Mouse (Mus musculus) intestine, embryonic 14.5 days (tissue): ENCODE measurements around the gene Actl7b. TPM values are rescaled to one million over a fixed set of nuclear protein-coding genes. Genes with fewer than 3 reads are reported as not detected.

Experiments used
- ATAC-seq: fragments of 200-750 bp; cut with Nextera tagmentation; replicated peaks from 2 replicates; pipeline ENCODE4 v1.8.0; 2017; ENCODE audit warnings: low read depth, moderate number of reproducible peaks, moderate TSS enrichment, moderate library complexity; ENCODE audit not compliant: low FRiP score, low TSS enrichment
- DNase-seq: peaks from one replicate; pipeline ENCODE4 v3.0.0-alpha.2; 2018; ENCODE audit warnings: low spot score
- H3K27ac ChIP-seq: fragments of 300-500 bp; sonication (generic); 2 replicates; pipeline ENCODE4 v1.5.1; 2014; ENCODE audit warnings: low read depth, mild to moderate bottlenecking, control low read depth
- H3K27me3 ChIP-seq: fragments of 300-500 bp; sonication (generic); replicated peaks from 2 replicates; pipeline ENCODE4 v1.6.1; 2014; ENCODE audit warnings: low read length, control low read depth; ENCODE audit not compliant: control insufficient read depth, insufficient read depth
- H3K36me3 ChIP-seq: fragments of 300-500 bp; sonication (generic); 2 replicates; pipeline ENCODE4 v1.6.1; 2014; ENCODE audit warnings: low read length, control low read depth; ENCODE audit not compliant: control insufficient read depth, insufficient read depth
- H3K4me1 ChIP-seq: fragments of 300-500 bp; sonication (generic); replicated peaks from 2 replicates; pipeline ENCODE4 v1.6.1; 2014; ENCODE audit warnings: low read length, control low read depth, mixed read lengths; ENCODE audit not compliant: control insufficient read depth, insufficient read depth
- H3K4me2 ChIP-seq: fragments of 300-500 bp; sonication (generic); 2 replicates; pipeline ENCODE4 v1.6.1; 2014; ENCODE audit warnings: low read length
- H3K4me3 ChIP-seq: fragments of 300-500 bp; sonication (generic); 2 replicates; pipeline ENCODE4 v1.5.1; 2014; ENCODE audit warnings: low read depth, low read length, control low read depth, mixed read lengths
- H3K9ac ChIP-seq: fragments of 300-500 bp; sonication (generic); 2 replicates; pipeline ENCODE4 v1.6.1; 2014; ENCODE audit warnings: mild to moderate bottlenecking, low read length
- H3K9me3 ChIP-seq: fragments of 300-500 bp; sonication (generic); 2 replicates; pipeline ENCODE4 v1.6.1; 2016; ENCODE audit warnings: low read length, control low read depth; ENCODE audit not compliant: control insufficient read depth
- WGBS: fragments of 180-500 bp; shearing (Covaris S2); extraction: QIAGEN DNeasy Blood & Tissue Kit; methylation state at CpG from one replicate; pipeline ENCODE4 v1.1.7; 2014; 5-methylcytosine and 5-hydroxymethylcytosine counted together
- polyA plus RNA-seq: library from polyadenylated mRNA; unstranded; fragments of >200 nt; fragmentation: Nextera tagmentation; extraction: Ambion mirVana; gene quantifications from 2 replicates; pipeline ENCODE4 v1.2.1, GENCODE M21; 2014

The Actl7b gene
- polyA plus RNA-seq, 1 experiment from 2014 or later = not detected

DNA sequence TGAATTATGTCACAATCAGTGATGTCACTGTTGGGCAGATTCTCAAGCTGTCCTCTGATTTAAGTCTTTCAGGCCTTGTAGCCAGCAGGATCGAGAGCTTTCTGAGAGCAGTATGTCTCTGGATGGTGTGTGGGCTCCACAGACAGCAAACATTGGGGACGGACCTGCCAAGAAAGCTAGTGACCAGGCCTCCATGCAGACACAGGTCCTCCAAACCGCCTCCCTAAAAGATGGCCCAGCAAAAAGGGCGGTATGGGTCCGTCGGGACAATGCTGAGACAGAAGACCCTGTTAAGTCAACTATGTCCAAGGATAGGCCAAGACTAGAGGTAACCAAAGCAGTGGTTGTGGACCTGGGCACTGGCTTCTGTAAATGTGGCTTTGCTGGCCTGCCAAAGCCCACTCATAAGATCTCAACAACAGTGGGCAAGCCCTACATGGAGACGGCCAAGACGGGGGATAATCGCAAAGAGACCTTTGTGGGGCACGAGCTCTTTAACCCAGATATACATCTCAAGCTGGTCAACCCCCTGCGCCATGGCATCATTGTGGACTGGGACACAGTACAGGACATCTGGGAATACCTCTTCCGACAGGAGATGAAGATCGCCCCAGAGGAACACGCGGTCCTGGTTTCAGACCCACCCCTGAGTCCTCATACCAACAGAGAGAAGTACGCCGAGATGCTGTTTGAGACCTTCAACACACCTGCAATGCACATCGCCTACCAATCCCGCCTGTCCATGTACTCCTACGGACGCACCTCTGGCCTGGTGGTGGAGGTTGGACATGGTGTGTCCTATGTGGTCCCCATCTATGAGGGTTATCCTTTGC is 2.3 kb upstream of the Actl7b start, which contains the start of gene Actl7a:
Gene Actl7a (plus strand): TSS at position 51 of the 833 bp plus-strand sequence.
- H3K4me1 ChIP-seq = no peaks in the 10 kb centered on the region
- ATAC-seq = no peak
- no peaks in the 10 kb centered on the region for H3K9me3 ChIP-seq
- H3K27ac ChIP-seq = no peak within 1 kb of the TSS
- peaks cover 34% of the 10 kb centered on the region for H3K36me3 ChIP-seq
- no peak within 1 kb of the TSS for H3K4me3 ChIP-seq
- H3K4me2 ChIP-seq = no peak within 1 kb of the TSS
- 94% methylated on average over 21 of the region's 21 CpGs for WGBS
- H3K27me3 ChIP-seq = no peaks in the 10 kb centered on the region
- no peak within 1 kb of the TSS for H3K9ac ChIP-seq
- DNase-seq = no peak

DNA sequence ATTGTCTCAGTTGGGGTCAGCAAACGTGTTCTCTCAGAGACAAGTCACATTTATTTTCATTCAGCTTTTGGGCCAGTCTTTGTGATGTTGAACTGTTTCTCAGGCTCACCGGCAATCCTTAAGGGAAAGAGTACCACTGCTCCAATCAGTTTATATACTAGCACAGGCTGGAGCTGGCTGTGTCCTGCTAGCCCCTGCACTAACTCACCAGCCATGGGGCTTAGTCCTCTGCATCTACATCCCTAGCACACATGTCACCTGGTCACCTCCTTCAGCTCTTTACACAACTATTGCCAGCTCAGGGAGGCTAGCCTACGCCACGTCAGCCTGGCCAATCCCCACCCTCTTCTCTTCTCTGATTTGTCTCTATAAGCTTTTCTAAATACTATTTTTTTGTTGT is 1.5 kb upstream of the Actl7b start:
- Histone ChIP-seq H3K4me2 (no peak overlapping the region), H3K4me1 (no peaks in the 10 kb centered on the region), H3K9ac (no peak overlapping the region), H3K27ac (no peak overlapping the region), H3K9me3 (no peaks in the 10 kb centered on the region), H3K4me3 (no peak overlapping the region), H3K36me3 (peaks cover 27% of the 10 kb centered on the region), H3K27me3 (no peaks in the 10 kb centered on the region)
- 88% methylated on average over 4 of the region's 4 CpGs for WGBS
- no peak for ATAC-seq
- DNase-seq = no peak

DNA sequence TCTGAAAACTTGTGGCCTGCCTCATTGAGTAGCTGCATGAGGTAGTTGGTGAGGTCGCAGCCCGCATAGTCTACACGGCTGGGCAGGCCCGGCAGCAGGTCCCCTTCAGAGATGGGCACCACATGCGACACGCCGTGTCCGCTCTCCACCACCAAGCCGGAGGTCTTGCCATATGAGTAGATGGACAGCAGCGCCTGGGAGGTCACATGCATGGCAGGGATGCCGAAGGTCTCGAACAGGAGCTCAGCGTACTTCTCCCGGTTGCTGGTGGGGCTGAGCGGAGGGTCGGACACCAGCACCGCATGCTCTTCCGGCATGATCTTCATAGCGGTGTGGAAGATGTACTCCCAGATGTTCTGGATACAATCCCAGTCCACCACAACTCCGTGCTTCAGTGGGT is 632 bp downstream of the Actl7b start:
- Histone ChIP-seq H3K27me3 (no peaks in the 10 kb centered on the region), H3K4me1 (no peaks in the 10 kb centered on the region), H3K27ac (no peak overlapping the region), H3K36me3 (peaks cover 14% of the 10 kb centered on the region; the same call in 1 of the 2 replicates), H3K9me3 (no peaks in the 10 kb centered on the region), H3K4me2 (no peak overlapping the region), H3K4me3 (no peak overlapping the region), H3K9ac (no peak overlapping the region)
- WGBS = 97% methylated on average over 20 of the region's 20 CpGs
- DNase-seq (no peak), ATAC-seq (no peak)

DNA sequence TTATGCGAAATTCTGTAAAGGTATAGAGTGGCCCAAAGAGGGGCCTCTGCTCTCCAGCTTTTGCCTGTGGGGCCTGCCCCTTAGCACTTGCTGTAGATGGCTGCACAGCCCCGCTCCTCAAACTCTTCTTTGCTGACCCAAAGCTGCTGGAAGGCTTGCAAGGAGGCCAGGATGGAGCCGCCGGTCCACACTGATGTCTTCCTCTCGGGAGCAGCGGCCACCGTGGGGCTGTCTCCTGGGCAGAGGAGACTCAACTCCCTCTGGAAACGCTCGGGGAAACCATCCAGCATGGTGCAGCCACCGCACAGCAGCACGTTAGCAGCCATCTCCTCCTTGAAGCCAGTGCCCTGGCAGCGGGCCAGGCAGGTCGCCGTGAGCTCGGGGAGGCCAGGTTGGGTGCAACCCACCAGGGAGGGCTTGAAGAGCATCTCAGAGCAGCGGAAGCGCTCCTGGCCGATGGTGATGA is 1.2 kb downstream of the Actl7b start, which contains the start of gene Gm26657:
Gene Gm26657 (plus strand): TSS at position 51 of the 466 bp plus-strand sequence.
- H3K36me3 ChIP-seq = peaks cover 9% of the 10 kb centered on the region; the same call in 1 of the 2 replicates
- 84% methylated on average over 18 of the region's 18 CpGs for WGBS
- no peaks in the 10 kb centered on the region for H3K27me3 ChIP-seq
- H3K9ac ChIP-seq = no peak within 1 kb of the TSS
- H3K9me3 ChIP-seq = no peaks in the 10 kb centered on the region
- no peak within 1 kb of the TSS for H3K4me2 ChIP-seq
- DNase-seq = no peak
- no peak within 1 kb of the TSS for H3K4me3 ChIP-seq
- no peak for ATAC-seq
- no peak within 1 kb of the TSS for H3K27ac ChIP-seq
- no peaks in the 10 kb centered on the region for H3K4me1 ChIP-seq

DNA sequence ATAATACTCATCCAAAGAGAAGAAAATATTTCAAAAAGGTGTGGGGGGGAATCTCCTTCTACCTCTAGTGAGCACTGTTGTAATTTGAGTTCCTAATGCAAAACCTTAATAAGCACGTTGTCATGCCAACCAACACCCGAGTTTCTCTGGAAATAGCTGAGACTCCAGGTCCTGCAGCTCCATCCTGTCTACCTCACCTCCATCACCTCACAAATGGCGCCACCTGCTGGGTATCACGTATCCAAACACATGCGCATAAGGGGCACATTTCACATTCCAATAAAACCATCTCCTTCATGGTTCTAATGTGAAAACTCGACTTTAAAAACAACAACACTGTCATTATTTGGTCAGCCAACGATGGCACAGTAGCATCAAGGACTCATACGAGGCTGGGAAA is 15.4 kb downstream of the Actl7b start:
- Histone ChIP-seq H3K4me2 (no peak overlapping the region), H3K4me1 (no peaks in the 10 kb centered on the region), H3K9ac (no peak overlapping the region), H3K36me3 (no peaks in the 10 kb centered on the region), H3K4me3 (no peak overlapping the region), H3K9me3 (0 out of 2 replicates have a peak, but pooled peaks cover 4% of the 10 kb centered on the region), H3K27me3 (no peaks in the 10 kb centered on the region), H3K27ac (no peak overlapping the region)
- 61% methylated on average over 8 of the region's 8 CpGs for WGBS
- DNase-seq (no peak), ATAC-seq (no peak)

DNA sequence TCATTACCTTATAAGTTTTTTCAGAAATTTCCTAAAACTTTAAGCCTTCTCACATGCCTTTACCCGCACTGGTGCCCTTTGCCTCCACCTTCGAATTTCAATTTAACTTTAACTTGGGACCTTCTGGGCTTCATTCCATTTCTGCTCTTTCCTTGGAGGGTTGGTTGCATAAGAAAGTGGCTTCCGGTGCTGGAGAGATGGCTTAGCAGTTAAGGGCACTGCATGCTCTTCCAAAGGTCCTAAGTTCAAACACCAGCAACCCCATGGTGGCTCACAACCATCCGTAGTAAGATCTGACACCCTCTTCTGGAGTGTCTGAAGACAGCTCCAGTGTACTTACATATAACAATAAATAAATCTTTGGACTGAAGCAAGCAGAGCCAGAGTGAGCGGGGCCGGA is 18.0 kb downstream of the Actl7b start:
- WGBS = 90% methylated on average over 6 of the region's 6 CpGs
- Histone ChIP-seq H3K36me3 (no peaks in the 10 kb centered on the region), H3K4me3 (no peak overlapping the region), H3K27ac (no peak overlapping the region), H3K4me1 (no peaks in the 10 kb centered on the region), H3K27me3 (no peaks in the 10 kb centered on the region), H3K4me2 (no peak overlapping the region), H3K9me3 (0 out of 2 replicates have a peak, but pooled peaks cover 4% of the 10 kb centered on the region), H3K9ac (no peak overlapping the region)
- ATAC-seq = no peak
- no peak for DNase-seq

DNA sequence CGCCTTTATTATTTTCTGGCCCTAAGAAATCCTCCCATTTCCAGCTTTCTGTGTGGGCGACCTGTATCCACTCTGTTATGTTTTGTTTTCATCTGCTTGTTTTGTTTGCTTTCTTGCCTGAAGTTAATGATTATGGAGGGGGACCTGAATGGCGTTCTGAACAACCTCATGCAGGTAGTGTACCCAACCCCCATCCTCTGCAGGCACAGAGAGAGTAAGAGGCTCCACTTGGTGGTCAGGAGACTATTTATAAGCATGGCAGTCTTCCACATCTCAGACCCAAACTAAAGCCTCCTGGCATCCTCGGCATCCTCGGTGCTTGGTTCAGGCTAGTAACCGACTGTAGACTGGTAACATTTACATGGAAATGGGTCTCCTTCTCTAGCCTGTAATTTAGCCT is 18.9 kb downstream of the Actl7b start:
- WGBS = 60% methylated on average over 6 of the region's 6 CpGs
- H3K4me2 ChIP-seq = no peak overlapping the region
- DNase-seq (no peak), ATAC-seq (no peak)
- no peaks in the 10 kb centered on the region for H3K36me3 ChIP-seq
- 0 out of 2 replicates have a peak, but pooled peaks cover under 1% of the 10 kb centered on the region for H3K9me3 ChIP-seq
- no peaks in the 10 kb centered on the region for H3K27me3 ChIP-seq
- no peak overlapping the region for H3K9ac ChIP-seq
- H3K4me1 ChIP-seq = no peaks in the 10 kb centered on the region
- H3K4me3 ChIP-seq = no peak overlapping the region
- no peak overlapping the region for H3K27ac ChIP-seq

DNA sequence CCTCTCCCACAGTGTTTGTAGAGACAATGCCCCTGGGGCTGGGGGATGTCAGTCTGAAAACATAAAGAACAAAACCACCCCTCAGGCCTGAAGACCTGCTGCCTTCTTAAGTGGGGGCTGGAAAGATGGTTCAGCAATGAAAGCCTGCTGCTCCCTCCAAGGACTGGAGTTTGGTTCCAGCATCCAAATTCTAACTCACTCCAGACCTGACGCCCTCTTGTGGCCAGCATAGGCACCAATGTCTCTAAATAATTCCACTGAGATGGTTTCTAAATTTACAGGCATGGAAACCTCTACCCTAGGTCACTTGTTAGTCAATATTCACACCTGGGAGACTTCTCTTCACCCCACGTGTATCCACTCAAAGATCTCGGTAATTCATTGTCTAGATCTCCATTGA is 19.8 kb downstream of the Actl7b start:
- Histone ChIP-seq H3K27me3 (no peaks in the 10 kb centered on the region), H3K4me1 (no peaks in the 10 kb centered on the region), H3K4me2 (no peak overlapping the region), H3K9ac (no peak overlapping the region), H3K27ac (no peak overlapping the region), H3K36me3 (no peaks in the 10 kb centered on the region), H3K9me3 (no peaks in the 10 kb centered on the region), H3K4me3 (no peak overlapping the region)
- DNase-seq (no peak), ATAC-seq (no peak)
- WGBS = 33% methylated on average over 3 of the region's 3 CpGs

DNA sequence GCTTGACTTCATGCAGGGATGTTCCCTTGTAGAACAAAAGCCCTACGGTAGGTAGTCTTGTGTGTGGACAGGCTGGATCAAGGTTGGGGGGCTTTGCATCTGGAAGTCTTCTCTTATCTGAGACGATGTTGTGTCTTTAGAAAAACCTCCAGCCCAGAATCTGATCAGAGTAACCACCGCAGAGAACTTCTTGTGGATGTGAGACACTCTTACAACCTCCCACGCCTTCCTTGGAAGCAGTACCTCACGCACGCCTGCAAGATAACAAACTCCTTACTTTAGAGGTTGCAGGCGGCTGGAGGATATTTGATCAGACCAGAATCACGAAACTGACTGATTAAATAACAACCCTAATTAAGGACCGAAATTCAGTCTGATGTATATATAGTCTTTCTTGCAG is 20.8 kb downstream of the Actl7b start:
- H3K27me3 ChIP-seq = no peaks in the 10 kb centered on the region
- no peaks in the 10 kb centered on the region for H3K4me1 ChIP-seq
- no peaks in the 10 kb centered on the region for H3K9me3 ChIP-seq
- ATAC-seq (no peak), DNase-seq (no peak)
- no peak overlapping the region for H3K27ac ChIP-seq
- no peak overlapping the region for H3K9ac ChIP-seq
- H3K4me2 ChIP-seq = no peak overlapping the region
- no peak overlapping the region for H3K4me3 ChIP-seq
- no peaks in the 10 kb centered on the region for H3K36me3 ChIP-seq
- WGBS = 77% methylated on average over 9 of the region's 9 CpGs
